Mouse (Mus musculus) heart, postnatal 0 days (tissue): ENCODE results near the gene Ttll3. TPM values are rescaled to one million over a fixed set of nuclear protein-coding genes. Genes with fewer than 3 reads are reported as not detected.

Experiments used
- ATAC-seq: fragments of 200-750 bp; cut with Nextera tagmentation; 2 replicates; pipeline ENCODE4 v1.8.0; 2017; ENCODE audit warnings: low read depth, moderate number of reproducible peaks, moderate library complexity; ENCODE audit not compliant: insufficient read depth
- DNase-seq: peaks from one replicate; pipeline ENCODE4 v3.0.0-alpha.2; 2016; ENCODE audit warnings: low spot score
- H3K27ac ChIP-seq: fragments of 300-500 bp; sonication (generic); 2 replicates; pipeline ENCODE4 v1.5.1; 2014; ENCODE audit warnings: low read depth, mild to moderate bottlenecking
- H3K27me3 ChIP-seq: fragments of 300-500 bp; sonication (generic); 2 replicates; pipeline ENCODE4 v1.6.1; 2014; ENCODE audit warnings: low read length, mixed read lengths; ENCODE audit not compliant: control insufficient read depth, insufficient read depth
- H3K36me3 ChIP-seq: fragments of 300-500 bp; sonication (generic); replicated peaks from 2 replicates; pipeline ENCODE4 v1.6.1; 2014; ENCODE audit warnings: low read length, mixed read lengths; ENCODE audit not compliant: control insufficient read depth, insufficient read depth
- H3K4me1 ChIP-seq: fragments of 300-500 bp; sonication (generic); 2 replicates; pipeline ENCODE4 v1.6.1; 2014; ENCODE audit warnings: antibody characterized with exemption; ENCODE audit not compliant: control insufficient read depth, insufficient read depth
- H3K4me2 ChIP-seq: fragments of 300-500 bp; sonication (generic); 2 replicates; pipeline ENCODE4 v1.6.1; 2014; ENCODE audit warnings: low read depth, mild to moderate bottlenecking, low read length, moderate library complexity
- H3K4me3 ChIP-seq: fragments of 300-500 bp; sonication (generic); 2 replicates; pipeline ENCODE4 v1.5.1; 2014; ENCODE audit warnings: low read depth, low read length
- H3K9ac ChIP-seq: fragments of 300-500 bp; sonication (generic); replicated peaks from 2 replicates; pipeline ENCODE4 v1.6.1; 2014; ENCODE audit warnings: low read depth, low read length, mixed read lengths
- H3K9me3 ChIP-seq: fragments of 300-500 bp; sonication (generic); replicated peaks from 2 replicates; pipeline ENCODE4 v1.6.1; 2016; ENCODE audit warnings: low read length; ENCODE audit not compliant: control insufficient read depth
- CTCF ChIP-seq: IDR thresholded peaks from 2 replicates; pipeline ENCODE4 v1.5.1; 2016; ENCODE audit warnings: antibody characterized with exemption, control low read depth, low read depth
- EP300 ChIP-seq: IDR thresholded peaks from 2 replicates; pipeline ENCODE4 v1.6.1; 2016; ENCODE audit warnings: antibody characterized with exemption, low read depth
- WGBS: fragments of 180-500 bp; shearing (Covaris S2); extraction: QIAGEN DNeasy Blood & Tissue Kit; methylation state at CpG from one replicate; pipeline ENCODE4 v1.1.7; 2014; 5-methylcytosine and 5-hydroxymethylcytosine counted together
- polyA plus RNA-seq: library from polyadenylated mRNA; unstranded; fragments of >200 nt; fragmentation: Nextera tagmentation; extraction: Ambion mirVana; gene quantifications from 2 replicates; pipeline ENCODE4 v1.2.1, GENCODE M21; 2015
- total RNA-seq: library from RNA; depleted of rRNA; stranded (reverse); fragments of >200 nt; gene quantifications from 2 replicates; pipeline ENCODE4 v1.2.3, GENCODE M21; 2014; ENCODE audit warnings: low replicate concordance

The Ttll3 gene
- total and polyA plus RNA-seq, 2 experiments from 2014 or later, result 0.64 to 10.4 TPM

GRCm38 (mm10) chr6:113443091-113443490 is 54.0 kb downstream of the Ttll3 start:
- H3K27me3 ChIP-seq, result no peaks in the 10 kb centered on the region
- peak overlapping the region; percentile 94 for H3K9ac ChIP-seq
- peak overlapping the region; percentile 98 for H3K4me2 ChIP-seq
- H3K4me3 ChIP-seq, result peak overlapping the region; percentile 93
- TF ChIP-seq CTCF (peak; percentile 19; the same call in 1 of the 2 replicates), EP300 (no peak)
- peaks cover 8% of the 10 kb centered on the region; the same call in 1 of the 2 replicates for H3K4me1 ChIP-seq
- H3K9me3 ChIP-seq, result no peaks in the 10 kb centered on the region
- H3K36me3 ChIP-seq, result peaks cover 20% of the 10 kb centered on the region
- peak overlapping the region; percentile 63 for H3K27ac ChIP-seq
- WGBS, result 45% methylated on average over 12 of the region's 12 CpGs
- ATAC-seq, result no peak
- no peak for DNase-seq

GRCm38 (mm10) chr6:113444207-113444965 is 55.3 kb downstream of the Ttll3 start:
- WGBS, result 90% methylated on average over 6 of the region's 8 CpGs
- no peaks in the 10 kb centered on the region for H3K9me3 ChIP-seq
- peaks cover 8% of the 10 kb centered on the region; the same call in 1 of the 2 replicates for H3K4me1 ChIP-seq
- no peak overlapping the region for H3K9ac ChIP-seq
- no peaks in the 10 kb centered on the region for H3K27me3 ChIP-seq
- DNase-seq, result no peak
- ATAC-seq, result no peak
- no peak overlapping the region for H3K4me2 ChIP-seq
- no peak for TF ChIP-seq CTCF
- TF ChIP-seq EP300, result no peak
- no peak overlapping the region for H3K27ac ChIP-seq
- no peak overlapping the region for H3K4me3 ChIP-seq
- peaks cover 26% of the 10 kb centered on the region for H3K36me3 ChIP-seq

GRCm38 (mm10) chr6:113447639-113448038 is 58.6 kb downstream of the Ttll3 start:
- Histone ChIP-seq H3K36me3 (peaks cover 26% of the 10 kb centered on the region), H3K4me2 (no peak overlapping the region), H3K4me3 (no peak overlapping the region), H3K9ac (no peak overlapping the region), H3K4me1 (peaks cover 19% of the 10 kb centered on the region), H3K27me3 (no peaks in the 10 kb centered on the region), H3K27ac (no peak overlapping the region), H3K9me3 (no peaks in the 10 kb centered on the region)
- 92% methylated on average over 4 of the region's 4 CpGs for WGBS
- DNase-seq, result no peak
- no peak for ATAC-seq
- no peak for TF ChIP-seq CTCF
- no peak for TF ChIP-seq EP300

- Histone ChIP-seq H3K4me2 (no peak overlapping the region), H3K27ac (peak overlapping the region; percentile 34; the same call in 1 of the 2 replicates), H3K27me3 (no peaks in the 10 kb centered on the region), H3K4me1 (peaks cover 13% of the 10 kb centered on the region; the same call in 1 of the 2 replicates), H3K4me3 (no peak overlapping the region), H3K36me3 (peaks cover 19% of the 10 kb centered on the region), H3K9me3 (no peaks in the 10 kb centered on the region), H3K9ac (no peak overlapping the region)
- ATAC-seq, result peak; percentile 47; the same call in 1 of the 2 replicates
- TF ChIP-seq CTCF (no peak), EP300 (no peak)
- peak; percentile 15 for DNase-seq
- 31% methylated on average over 2 of the region's 2 CpGs for WGBS
These were observed 62.8 kb downstream of the Ttll3 start for GRCm38 (mm10) chr6:113451839-113452238.

GRCm38 (mm10) chr6:113455007-113455406 is 65.9 kb downstream of the Ttll3 start:
- 53% methylated on average over 5 of the region's 5 CpGs for WGBS
- TF ChIP-seq CTCF (no peak), EP300 (no peak)

More at GRCm38 (mm10) chr6:113455007-113455406, 65.9 kb downstream of the Ttll3 start:
- Histone ChIP-seq H3K9me3 (no peaks in the 10 kb centered on the region), H3K36me3 (no peaks in the 10 kb centered on the region), H3K4me1 (peaks cover 13% of the 10 kb centered on the region; the same call in 1 of the 2 replicates), H3K9ac (no peak overlapping the region), H3K27me3 (no peaks in the 10 kb centered on the region), H3K27ac (no peak overlapping the region), H3K4me2 (no peak overlapping the region), H3K4me3 (no peak overlapping the region)
- no peak for DNase-seq
- no peak for ATAC-seq
